Mouse (Mus musculus) CH12.LX (cell line): ENCODE data around the gene Fam114a1. TPM values are rescaled to one million over a fixed set of nuclear protein-coding genes. Genes with fewer than 3 reads are reported as not detected.
A peak's percentile ranks its signal among the peaks of the same experiment; 100 is the strongest.

Experiments
- DNase-seq: peaks from one replicate; pipeline ENCODE4 v3.0.0-alpha.2; 2013; ENCODE audit errors: extremely low read depth
- H3K27ac ChIP-seq: 2 replicates; pipeline ENCODE4 v1.5.1; 2012; ENCODE audit warnings: low read depth, mild to moderate bottlenecking, control low read depth, moderate library complexity; ENCODE audit not compliant: insufficient read depth
- H3K27me3 ChIP-seq: replicated peaks from 2 replicates; pipeline ENCODE3; 2012; ENCODE audit warnings: inconsistent platforms
- H3K36me3 ChIP-seq, 2 experiments: replicated peaks in 1 of 2; 2 replicates each; pipeline versions ENCODE3 to v1.6.1; 2012; ENCODE audit warnings: inconsistent platforms in 1 of 2, low read length in 1 of 2, mild to moderate bottlenecking in 1 of 2, mixed read lengths in 1 of 2, moderate library complexity in 1 of 2; ENCODE audit not compliant: control insufficient read depth in 1 of 2, insufficient read depth in 1 of 2
- H3K4me1 ChIP-seq, 2 experiments: 2 replicates each; pipeline ENCODE4 v1.6.1; 2012; ENCODE audit warnings: inconsistent platforms in 1 of 2, moderate library complexity in 1 of 2; ENCODE audit not compliant: insufficient read depth in 2 of 2, control insufficient read depth in 1 of 2
- H3K4me2 ChIP-seq: 2 replicates; pipeline ENCODE4 v1.6.1; 2012; ENCODE audit warnings: low read depth, mild to moderate bottlenecking, control low read depth; ENCODE audit not compliant: poor library complexity, insufficient read depth, severe bottlenecking
- H3K4me3 ChIP-seq, 3 experiments: fragments of 150-350 bp in 1 of 3; sonication (generic) in 1 of 3; replicated peaks in 1 of 3; 2 replicates each; pipeline versions ENCODE3 to v1.5.1; 2011 to 2012; ENCODE audit warnings: low read depth in 2 of 3, low read length in 2 of 3, mild to moderate bottlenecking in 2 of 3, moderate library complexity in 2 of 3, control low read depth in 1 of 3, improper control_type of control experiment in 1 of 3, inconsistent platforms in 1 of 3, mixed read lengths in 1 of 3; ENCODE audit not compliant: poor library complexity in 1 of 3
- H3K79me2 ChIP-seq: replicated peaks from 2 replicates; pipeline ENCODE4 v1.6.1; 2012; ENCODE audit warnings: mild to moderate bottlenecking, moderate library complexity; ENCODE audit not compliant: control insufficient read depth, poor library complexity, insufficient read depth, severe bottlenecking; ENCODE audit errors: extremely low read depth
- H3K9ac ChIP-seq: 2 replicates; pipeline ENCODE4 v1.6.1; 2012; ENCODE audit warnings: low read depth, mild to moderate bottlenecking, control low read depth, moderate library complexity; ENCODE audit not compliant: insufficient read depth
- H3K9me3 ChIP-seq: replicated peaks from 2 replicates; pipeline ENCODE3; 2012; ENCODE audit warnings: low read length, inconsistent platforms, mixed read lengths
- BHLHE40 ChIP-seq: IDR thresholded peaks from 2 replicates; pipeline ENCODE4 v1.6.1; 2011; ENCODE audit warnings: mild to moderate bottlenecking, low read depth, low read length, improper control_type of control experiment
- CHD1 ChIP-seq: IDR thresholded peaks from 2 replicates; pipeline ENCODE4 v1.6.1; 2012; ENCODE audit warnings: low read depth, low read length, improper control_type of control experiment, inconsistent platforms
- CHD2 ChIP-seq: IDR thresholded peaks from 2 replicates; pipeline ENCODE4 v1.6.1; 2011; ENCODE audit warnings: low read length, improper control_type of control experiment
- CTCF ChIP-seq, 2 experiments: IDR thresholded peaks in 1 of 2; conservative IDR thresholded peaks in 1 of 2; 2 replicates each; pipeline ENCODE4 v1.5.1; 2011 to 2012; ENCODE audit warnings: low read depth in 2 of 2, low read length in 2 of 2, improper control_type of control experiment in 1 of 2, inconsistent platforms in 1 of 2, mild to moderate bottlenecking in 1 of 2, moderate library complexity in 1 of 2
- E2F4 ChIP-seq: IDR thresholded peaks from 2 replicates; pipeline ENCODE4 v1.6.1; 2011; ENCODE audit warnings: low read depth, low read length, improper control_type of control experiment; ENCODE audit not compliant: insufficient replicate concordance
- ELF1 ChIP-seq: IDR thresholded peaks from 2 replicates; pipeline ENCODE4 v1.6.1; 2014; ENCODE audit warnings: low read depth, mild to moderate bottlenecking, inconsistent platforms, low read length, improper control_type of control experiment
- EP300 ChIP-seq: IDR thresholded peaks from 2 replicates; pipeline ENCODE4 v1.6.1; 2011; ENCODE audit warnings: low read length, improper control_type of control experiment
- ETS1 ChIP-seq: conservative IDR thresholded peaks from 2 replicates; pipeline ENCODE4 v1.6.1; 2012; ENCODE audit warnings: low read depth, mild to moderate bottlenecking, inconsistent platforms, low read length, improper control_type of control experiment, moderate library complexity
- GABPA ChIP-seq: IDR thresholded peaks from 2 replicates; pipeline ENCODE4 v1.6.1; 2012; ENCODE audit warnings: low read depth, low read length, improper control_type of control experiment, inconsistent platforms; ENCODE audit not compliant: insufficient replicate concordance
- HCFC1 ChIP-seq: IDR thresholded peaks from 2 replicates; pipeline ENCODE4 v1.6.1; 2012; ENCODE audit warnings: low read depth, mild to moderate bottlenecking, inconsistent platforms, low read length, improper control_type of control experiment
- IRF4 ChIP-seq: IDR thresholded peaks from 2 replicates; pipeline ENCODE4 v1.6.1; 2014; ENCODE audit warnings: low read depth, mild to moderate bottlenecking, inconsistent platforms, low read length, improper control_type of control experiment
- JUN ChIP-seq: IDR thresholded peaks from 2 replicates; pipeline ENCODE4 v1.6.1; 2011; ENCODE audit warnings: low read depth, mild to moderate bottlenecking, low read length, improper control_type of control experiment, moderate library complexity; ENCODE audit not compliant: insufficient read depth
- KAT2A ChIP-seq: IDR thresholded peaks from 2 replicates; pipeline ENCODE4 v1.6.1; 2012; ENCODE audit warnings: low read length, improper control_type of control experiment, inconsistent platforms; ENCODE audit not compliant: insufficient replicate concordance
- MAX ChIP-seq: IDR thresholded peaks from 2 replicates; pipeline ENCODE4 v1.6.1; 2011; ENCODE audit warnings: low read length, improper control_type of control experiment
- MAZ ChIP-seq: IDR thresholded peaks from 2 replicates; pipeline ENCODE4 v1.6.1; 2012; ENCODE audit warnings: low read depth, mild to moderate bottlenecking, inconsistent platforms, low read length, improper control_type of control experiment, moderate library complexity
- MEF2A ChIP-seq: IDR thresholded peaks from 2 replicates; pipeline ENCODE4 v1.6.1; 2014; ENCODE audit warnings: low read depth, mild to moderate bottlenecking, inconsistent platforms, low read length, improper control_type of control experiment, borderline replicate concordance
- MXI1 ChIP-seq: IDR thresholded peaks from 2 replicates; pipeline ENCODE4 v1.6.1; 2011; ENCODE audit warnings: mild to moderate bottlenecking, low read depth, low read length, improper control_type of control experiment
- MYC ChIP-seq: IDR thresholded peaks from 2 replicates; pipeline ENCODE4 v1.6.1; 2011; ENCODE audit warnings: low read depth, mild to moderate bottlenecking, improper control_type of control experiment, low read length
- PAX5 ChIP-seq: IDR thresholded peaks from 2 replicates; pipeline ENCODE4 v1.6.1; 2012; ENCODE audit warnings: low read length, inconsistent platforms, mixed read lengths
- POLR2AphosphoS2 ChIP-seq: IDR thresholded peaks from 2 replicates; pipeline ENCODE4 v1.6.1; 2011; ENCODE audit warnings: low read depth, low read length, improper control_type of control experiment
- RAD21 ChIP-seq: IDR thresholded peaks from 2 replicates; pipeline ENCODE4 v1.6.1; 2011; ENCODE audit warnings: low read depth, mild to moderate bottlenecking, low read length, improper control_type of control experiment, moderate library complexity
- RCOR1 ChIP-seq: conservative IDR thresholded peaks from 2 replicates; pipeline ENCODE4 v1.6.1; 2012; ENCODE audit warnings: low read depth, mild to moderate bottlenecking, inconsistent platforms, low read length, improper control_type of control experiment
- SIN3A ChIP-seq: IDR thresholded peaks from 2 replicates; pipeline ENCODE4 v1.6.1; 2012; ENCODE audit warnings: low read length, improper control_type of control experiment, inconsistent platforms
- SMC3 ChIP-seq: IDR thresholded peaks from 2 replicates; pipeline ENCODE4 v1.6.1; 2011; ENCODE audit warnings: low read depth, low read length, improper control_type of control experiment
- TCF12 ChIP-seq: IDR thresholded peaks from 2 replicates; pipeline ENCODE4 v1.6.1; 2014; ENCODE audit warnings: low read depth, mild to moderate bottlenecking, inconsistent platforms, low read length, improper control_type of control experiment
- UBTF ChIP-seq: IDR thresholded peaks from 2 replicates; pipeline ENCODE4 v1.6.1; 2012; ENCODE audit warnings: low read depth, mild to moderate bottlenecking, inconsistent platforms, low read length, improper control_type of control experiment, moderate library complexity
- USF1 ChIP-seq: IDR thresholded peaks from 2 replicates; pipeline ENCODE4 v1.6.1; 2014; ENCODE audit warnings: low read depth, mild to moderate bottlenecking, inconsistent platforms, low read length, improper control_type of control experiment
- USF2 ChIP-seq: conservative IDR thresholded peaks from 2 replicates; pipeline ENCODE4 v1.6.1; 2011; ENCODE audit warnings: low read depth, low read length, improper control_type of control experiment
- ZC3H11A ChIP-seq: IDR thresholded peaks from 2 replicates; pipeline ENCODE4 v1.6.1; 2012; ENCODE audit warnings: low read depth, mild to moderate bottlenecking, inconsistent platforms, low read length, improper control_type of control experiment
- ZKSCAN1 ChIP-seq: IDR thresholded peaks from 2 replicates; pipeline ENCODE4 v1.6.1; 2012; ENCODE audit warnings: low read depth, inconsistent platforms, low read length, improper control_type of control experiment, borderline replicate concordance
- ZMIZ1 ChIP-seq: IDR thresholded peaks from 2 replicates; pipeline ENCODE4 v1.6.1; 2012; ENCODE audit warnings: low read depth, mild to moderate bottlenecking, inconsistent platforms, low read length, improper control_type of control experiment
- ZNF384 ChIP-seq: IDR thresholded peaks from 2 replicates; pipeline ENCODE4 v1.6.1; 2012; ENCODE audit warnings: low read depth, low read length, improper control_type of control experiment, inconsistent platforms
- dilution Hi-C: fragments of 300-500 bp; cut with MboI; formaldehyde crosslinking; loops from 2 replicates; pipeline ENCODE4 v1.14.3; 2020; ENCODE audit warnings: low sequenced_read_pairs; ENCODE audit not compliant: extremely low pct_unique_long_range_greater_than_20kb, extremely low pct_ligation_motif_present
- in situ Hi-C: fragments of 300-500 bp; cut with MboI; formaldehyde crosslinking; loops from 3 replicates; pipeline ENCODE4 v1.14.3; 2019; ENCODE audit warnings: low sequenced_read_pairs, low pct_ligation_motif_present, low pct_unique_long_range_greater_than_20kb, mixed read lengths
- polyA plus RNA-seq: library from polyadenylated mRNA; unstranded; fragments of >175 nt; gene quantifications from 2 replicates; pipeline ENCODE4 v1.2.1, GENCODE M21; 2012; ENCODE audit warnings: low read depth; ENCODE audit not compliant: insufficient read length
- total RNA-seq, 2 experiments: library from RNA; depleted of rRNA; stranded (reverse); fragments of 300-350 nt in 1 of 2; fragments of >200 nt in 1 of 2; gene quantifications; 2 replicates each; pipeline ENCODE4 v1.2.3; 2012 to 2014

Gene Fam114a1
- total and polyA plus RNA-seq, 3 experiments = 0.12 to 0.47 (median 0.27) TPM

DNA sequence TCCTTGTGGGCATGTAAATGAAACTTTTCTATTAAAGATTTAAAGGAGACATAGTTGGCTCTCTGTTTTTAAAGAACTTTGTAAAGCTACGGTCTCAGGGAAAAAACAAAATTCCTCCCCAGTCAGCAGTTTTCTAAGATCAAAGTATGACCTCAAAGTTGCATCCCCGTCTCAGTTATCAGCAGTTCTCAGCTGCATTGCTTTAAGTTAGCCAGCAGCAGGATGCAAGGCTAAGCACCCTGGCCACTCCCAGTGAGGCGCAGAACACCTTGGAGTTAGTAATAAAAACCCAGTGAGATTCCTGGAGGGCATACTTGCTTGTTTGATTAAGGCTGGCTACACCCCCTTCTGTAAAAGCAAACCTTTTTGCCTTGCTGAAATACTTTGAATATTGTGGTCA is 106.9 kb downstream of the Fam114a1 start:
- dilution Hi-C loops = no loop called here
- Histone ChIP-seq H3K4me1 (peaks cover 5 to 37% of the 10 kb centered on the region in 2 experiments), H3K79me2 (no peaks in the 10 kb centered on the region), H3K9me3 (no peaks in the 10 kb centered on the region), H3K36me3 (peaks cover 27 to 88% of the 10 kb centered on the region in 2 experiments), H3K4me2 (no peak overlapping the region), H3K4me3 (no peak overlapping the region), H3K27ac (no peak overlapping the region), H3K9ac (no peak overlapping the region), H3K27me3 (no peaks in the 10 kb centered on the region)
- no peak for TF ChIP-seq CHD2
- no peak for TF ChIP-seq IRF4
- no peak for TF ChIP-seq HCFC1
- TF ChIP-seq MXI1 = no peak
- TF ChIP-seq MEF2A = no peak
- TF ChIP-seq USF2 = no peak
- TF ChIP-seq GABPA = no peak
- TF ChIP-seq MAX = no peak
- TF ChIP-seq USF1 = no peak
- no peak for TF ChIP-seq SIN3A
- TF ChIP-seq ZC3H11A = no peak
- no peak for TF ChIP-seq CTCF (conservative IDR thresholded peaks at IDR 0.05 in 1 of 2, IDR thresholded peaks at IDR 0.05 in 1 of 2; ENCODE audit: low read depth in 2 of 2, low read length in 2 of 2)
- no peak for TF ChIP-seq ZKSCAN1
- no peak for TF ChIP-seq UBTF
- DNase-seq = no peak
- in situ Hi-C loops = no loop called here

DNA sequence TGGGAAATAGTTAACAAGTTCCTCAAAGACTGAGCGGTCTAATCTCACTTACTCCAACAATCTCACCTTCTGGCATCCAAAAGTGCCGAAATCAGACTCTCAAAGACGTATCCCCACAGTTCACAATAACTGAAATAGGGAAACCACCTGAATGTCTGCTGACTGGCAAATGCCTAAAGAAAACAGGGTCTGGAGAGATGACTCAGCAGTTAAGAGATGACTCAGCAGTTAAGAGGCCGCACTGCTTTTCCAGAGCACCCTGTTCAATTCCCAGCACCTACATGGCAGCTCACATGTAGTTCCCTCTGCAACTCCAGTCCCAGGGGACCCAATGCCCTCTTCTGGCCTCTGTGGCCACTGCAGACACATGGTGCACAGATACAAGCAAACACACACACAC is 108.2 kb downstream of the Fam114a1 start:
- peaks cover 5 to 45% of the 10 kb centered on the region in 2 experiments for H3K4me1 ChIP-seq
- no peak overlapping the region for H3K9ac ChIP-seq
- no peak overlapping the region for H3K4me3 ChIP-seq
- H3K27me3 ChIP-seq = no peaks in the 10 kb centered on the region
- in situ Hi-C loops = no loop called here
- no peaks in the 10 kb centered on the region for H3K79me2 ChIP-seq
- no peak overlapping the region for H3K27ac ChIP-seq
- no peaks in the 10 kb centered on the region for H3K9me3 ChIP-seq
- peaks cover 21 to 77% of the 10 kb centered on the region in 2 experiments for H3K36me3 ChIP-seq
- dilution Hi-C loops = no loop called here
- no peak overlapping the region for H3K4me2 ChIP-seq
- DNase-seq = peak; percentile 85
- TF ChIP-seq RCOR1 (no peak), POLR2AphosphoS2 (no peak), JUN (peak; percentile 87), E2F4 (no peak), TCF12 (no peak), PAX5 (no peak), ZNF384 (no peak), ELF1 (no peak), SIN3A (no peak), ETS1 (peak; percentile 85), IRF4 (peak; percentile 95), CHD1 (no peak), KAT2A (no peak), BHLHE40 (peak; percentile 82), MEF2A (peak; percentile 58; the same call in 1 of the 2 replicates), UBTF (no peak), HCFC1 (no peak), GABPA (no peak), RAD21 (no peak; the same call in 1 of the 2 replicates), USF2 (no peak), EP300 (peak; percentile 82), CHD2 (0 out of 2 replicates have a peak, but pooled peaks have one; percentile 26), ZMIZ1 (no peak), MAX (no peak), SMC3 (no peak), MAZ (no peak), MYC (no peak)
